Mouse (Mus musculus): Measurements from ENCODE around the gene Olfr205.
"Not testable (repeated sequence)": the region's sequence is repeated elsewhere in the genome, so short reads cannot be mapped to it uniquely, and the experiment has no call there.

Gene Olfr205

GRCm38 (mm10) chr16:59331038-59331437, at the start of gene Olfr205:
Gene Olfr205 (minus strand): TSS chr16:59331138.
- DNase-seq (ENCODE audit: low read depth, low spot score) = no peak

DNA sequence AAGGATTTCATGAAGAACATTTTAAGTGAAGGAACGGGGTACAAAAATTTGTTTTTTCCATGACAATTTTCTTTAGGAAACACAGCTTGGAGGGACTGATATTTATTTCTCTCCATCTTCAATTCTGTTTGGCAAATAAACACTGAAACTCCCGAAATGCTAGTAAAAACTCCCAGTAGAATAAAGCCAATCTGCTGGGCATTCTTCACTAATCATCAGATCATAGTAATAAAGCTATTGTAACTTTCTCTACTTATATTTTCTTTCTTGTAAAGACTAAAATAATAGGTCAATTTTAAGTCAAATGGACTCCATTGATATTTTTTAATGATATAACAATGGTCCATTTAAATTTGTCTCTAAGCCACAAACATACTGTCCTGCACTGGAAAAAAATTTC, 33.0 kb upstream of the Olfr205 start, which contains the start of gene Olfr209:
Olfr209 (minus strand) TSS at position 101 of the 400 bp plus-strand sequence.
- no peak for DNase-seq (ENCODE audit: low read depth, low spot score)

DNA sequence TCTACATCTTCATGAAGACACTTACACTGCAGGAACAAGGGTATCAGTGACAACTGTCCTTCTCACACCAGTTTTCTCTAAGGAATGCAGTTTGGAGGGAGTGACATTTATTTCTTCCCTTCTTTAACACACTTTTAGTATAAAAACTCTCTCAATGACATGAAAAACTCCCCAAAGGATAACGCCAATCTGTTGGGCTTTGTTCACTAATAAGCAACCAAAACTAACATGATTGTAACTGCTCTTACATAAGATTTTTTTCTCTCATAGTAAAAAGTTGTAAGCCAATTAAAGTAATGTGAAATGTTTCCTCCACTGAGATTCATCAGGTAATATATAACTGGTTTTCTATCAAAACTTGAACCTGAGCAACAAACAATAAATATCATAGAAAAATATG, 18.2 kb upstream of the Olfr205 start, which contains the start of gene Olfr206:
Olfr206 (minus strand) TSS at position 101 of the 400 bp plus-strand sequence.
- no peak for DNase-seq (ENCODE audit: low read depth, low spot score)

DNA sequence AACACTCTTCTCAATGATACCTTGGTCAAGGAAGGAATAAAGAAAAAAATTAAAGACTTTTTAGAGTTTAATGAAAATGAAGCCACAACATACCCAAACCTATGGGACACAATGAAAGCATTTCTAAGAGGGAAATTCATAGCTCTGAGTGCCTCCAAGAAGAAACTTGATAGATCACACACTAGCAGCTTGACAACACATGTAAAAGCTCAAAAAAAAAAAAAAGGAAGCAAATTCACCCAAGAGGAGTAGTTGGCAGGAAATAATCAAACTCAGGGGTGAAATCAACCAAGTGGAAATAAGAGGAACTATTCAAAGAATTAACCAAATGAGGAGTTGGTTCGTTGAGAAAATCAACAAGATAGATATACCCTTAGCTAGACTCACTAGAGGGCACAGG, 7.7 kb downstream of the Olfr205 start:
- DNase-seq (ENCODE audit: low read depth, low spot score) = not testable (repeated sequence)

- DNase-seq (ENCODE audit: low read depth, low spot score) = no peak
Observed at GRCm38 (mm10) chr16:59318148-59318547, 12.8 kb downstream of the Olfr205 start, which contains the start of gene Olfr204. Gene Olfr204 (minus strand): TSS chr16:59318248.

- DNase-seq (ENCODE audit: low read depth, low spot score) = no peak
Observed at GRCm38 (mm10) chr16:59298581-59298980, 32.4 kb downstream of the Olfr205 start, which contains the start of gene Olfr203. Gene Olfr203 (plus strand): TSS chr16:59298881.

- DNase-seq (ENCODE audit: low read depth, low spot score) = not testable (repeated sequence)
Observed at GRCm38 (mm10) chr16:59287576-59287975, 43.4 kb downstream of the Olfr205 start.

DNA sequence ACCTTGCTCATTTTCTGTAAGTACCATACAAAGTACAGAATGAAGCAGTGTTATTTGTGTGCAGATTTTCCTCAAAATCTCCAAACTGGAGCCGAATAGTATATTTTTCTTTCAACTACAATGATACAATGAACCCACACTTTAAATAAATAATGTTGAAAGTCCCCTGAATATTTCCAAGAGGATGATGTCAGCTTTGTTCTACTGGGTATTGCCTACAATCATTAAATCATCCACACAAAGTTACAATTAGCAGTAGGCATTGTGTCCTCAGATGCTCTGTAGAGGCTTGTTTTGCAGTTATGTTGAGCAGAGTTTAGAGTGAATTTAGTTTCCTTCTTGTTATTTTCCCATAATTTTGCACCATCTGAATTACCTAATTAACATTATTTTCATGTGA, 44.2 kb downstream of the Olfr205 start, which contains the start of gene Olfr202:
Olfr202 (minus strand) TSS at position 101 of the 400 bp plus-strand sequence.
- DNase-seq (ENCODE audit: low read depth, low spot score) = no peak

- no peak for DNase-seq (ENCODE audit: low read depth, low spot score)
Observed at GRCm38 (mm10) chr16:59283476-59283875, 47.5 kb downstream of the Olfr205 start.

DNA sequence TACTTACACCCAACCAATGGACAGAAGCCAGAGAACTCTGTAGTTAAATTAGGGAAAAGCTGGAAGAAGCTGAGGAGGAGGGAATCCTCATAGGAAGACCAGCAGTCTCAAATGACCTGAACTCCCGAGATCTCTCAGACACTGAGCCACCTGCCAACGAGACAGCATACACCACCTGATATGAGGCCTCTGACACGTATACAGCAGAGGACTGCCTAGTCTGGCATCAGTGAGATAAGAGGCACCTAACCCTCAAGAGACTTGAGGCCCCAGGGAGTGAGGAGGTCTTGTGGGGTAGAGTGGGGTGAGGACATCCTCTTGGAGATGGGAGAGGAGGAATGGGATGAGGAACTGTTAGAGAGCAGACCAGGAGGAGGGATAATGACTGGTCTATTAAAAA, 50.4 kb downstream of the Olfr205 start:
- no peak for DNase-seq (ENCODE audit: low read depth, low spot score)
